Mouse (Mus musculus) c-Kit-positive CD71-positive TER-119-negative erythroid progenitor cells, embryonic 14.5 days (primary cell): ENCODE data around the gene Prkcb.

ENCODE experiments used
- DNase-seq: peaks from one replicate; pipeline ENCODE4 v3.0.0-alpha.2; 2013; ENCODE audit warnings: low read depth

The Prkcb gene

GRCm38 (mm10) chr7:122467831-122468230 is 179.3 kb downstream of the Prkcb start:
- no peak for DNase-seq

GRCm38 (mm10) chr7:122470370-122471280 is 182.1 kb downstream of the Prkcb start:
- peak; percentile 23 for DNase-seq

DNA sequence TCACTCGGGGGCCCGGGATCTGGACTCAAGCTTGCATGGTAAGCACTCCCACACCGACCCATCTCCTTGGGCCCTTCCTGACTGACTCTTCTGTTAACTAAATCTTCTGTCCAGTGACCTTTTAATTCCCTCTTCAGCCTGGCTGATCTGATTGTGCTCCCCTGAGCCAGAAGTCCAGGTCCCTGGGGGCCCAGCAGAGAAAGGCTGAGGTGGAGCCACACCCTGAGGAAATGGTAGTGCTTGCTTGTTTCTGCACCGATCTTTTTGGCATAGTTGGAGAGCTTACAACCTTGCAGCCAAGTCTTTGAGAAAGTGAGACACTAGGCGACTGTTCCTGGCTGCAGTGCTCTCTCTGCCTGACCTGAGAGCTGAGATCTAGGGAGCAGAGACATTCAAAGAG is 183.7 kb downstream of the Prkcb start:
- no peak for DNase-seq

- DNase-seq = no peak
Measured at GRCm38 (mm10) chr7:122475038-122475437, 186.5 kb downstream of the Prkcb start.

GRCm38 (mm10) chr7:122476697-122477096 is 188.1 kb downstream of the Prkcb start:
- no peak for DNase-seq

GRCm38 (mm10) chr7:122477118-122477517 is 188.6 kb downstream of the Prkcb start:
- DNase-seq = no peak

DNA sequence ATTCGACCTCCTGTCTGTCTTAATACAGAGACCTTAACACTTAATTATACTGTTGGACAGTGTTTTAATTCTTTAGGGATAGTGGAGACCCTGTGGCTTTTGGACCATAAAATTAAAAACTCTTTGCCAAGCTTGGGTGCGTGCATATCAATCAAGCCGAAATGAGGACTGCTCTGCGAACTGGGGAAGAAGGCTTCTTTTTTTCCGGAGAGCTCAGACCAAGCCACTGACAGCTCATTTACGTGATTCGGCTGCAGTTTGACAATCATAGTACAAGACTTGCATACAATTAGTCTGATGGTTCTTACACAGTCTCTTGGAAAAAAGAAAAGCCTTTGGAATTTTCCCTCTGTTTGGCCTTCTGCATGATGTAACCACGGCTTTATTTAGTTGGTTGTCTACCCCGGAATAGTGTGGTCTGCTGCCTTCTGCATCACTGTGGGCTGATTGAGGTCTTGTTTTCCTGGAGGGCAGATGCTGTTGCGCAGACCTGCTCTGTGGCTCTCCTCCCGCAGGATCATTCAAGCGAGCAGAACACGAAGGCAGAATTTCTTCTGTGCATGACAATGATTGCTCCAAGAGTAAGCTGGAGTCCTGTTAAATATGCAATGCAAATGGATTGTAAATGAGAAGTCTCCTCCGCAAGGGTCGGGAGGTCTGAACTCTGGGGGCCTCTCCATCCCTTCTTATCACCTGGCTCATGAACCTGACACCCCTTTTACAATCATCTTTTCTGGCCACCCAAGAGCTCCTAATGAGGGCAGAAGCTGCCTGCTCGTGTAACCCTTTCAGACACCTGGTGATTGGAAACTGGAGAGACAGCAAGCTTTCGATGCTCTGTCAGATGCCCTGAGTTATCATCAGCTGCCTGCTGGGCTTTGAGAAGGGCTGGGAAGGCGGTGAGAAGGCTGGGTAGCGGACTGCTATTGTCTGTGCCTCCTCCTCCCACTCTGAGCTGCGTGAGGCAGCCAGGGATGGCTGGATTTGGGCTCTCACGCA is 189.3 kb downstream of the Prkcb start:
- no peak for DNase-seq

DNA sequence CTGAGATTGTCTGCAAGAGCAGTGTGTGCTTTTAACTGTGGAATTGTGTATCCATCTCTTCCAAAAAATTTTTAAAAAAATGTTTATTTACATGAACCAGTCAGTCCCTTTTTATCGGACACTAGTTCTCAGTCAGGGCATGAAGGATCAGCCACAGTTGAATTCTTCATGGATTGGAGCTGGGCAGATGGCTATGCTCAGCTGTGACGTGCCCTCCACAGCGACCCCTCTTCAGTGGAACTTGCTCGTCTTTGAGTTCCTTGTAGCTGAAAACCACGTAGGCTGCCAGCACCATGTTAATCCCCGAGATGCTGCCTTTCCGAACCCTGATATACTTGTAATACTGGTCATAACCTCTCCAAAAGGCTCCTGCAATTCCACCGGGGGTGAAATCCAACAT is 195.4 kb downstream of the Prkcb start:
- no peak for DNase-seq

DNA sequence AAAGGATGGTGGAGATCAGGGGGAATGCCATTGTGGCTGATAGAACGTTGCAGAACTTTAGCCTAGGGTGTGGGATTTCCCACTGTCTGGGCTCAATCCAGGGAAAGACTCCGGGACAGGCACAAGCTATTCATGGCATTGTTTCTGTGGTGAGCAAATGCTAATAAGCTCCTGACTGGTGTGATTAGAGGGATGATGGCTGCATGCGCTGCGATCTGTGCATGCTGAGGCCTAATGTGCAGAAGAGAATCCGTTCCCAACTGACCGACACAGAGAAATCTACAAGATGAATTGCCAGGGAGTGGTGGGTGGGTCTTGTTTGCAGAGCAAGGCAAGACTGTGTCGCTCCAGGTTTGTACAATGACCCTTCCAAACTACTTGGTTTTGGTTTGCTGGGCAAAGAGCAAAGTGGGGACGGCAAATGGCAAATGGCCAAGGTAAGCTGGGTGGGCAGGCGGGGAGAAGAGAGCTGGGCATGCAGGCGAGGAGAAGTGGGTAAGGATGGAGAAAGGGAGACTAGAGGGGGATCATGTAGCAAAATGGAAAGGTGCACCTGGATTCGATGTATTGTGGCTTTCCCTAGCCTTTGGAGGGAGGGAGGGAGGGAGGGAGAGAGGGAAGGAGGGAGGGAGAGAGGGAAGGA is 199.5 kb downstream of the Prkcb start:
- DNase-seq = no peak

DNA sequence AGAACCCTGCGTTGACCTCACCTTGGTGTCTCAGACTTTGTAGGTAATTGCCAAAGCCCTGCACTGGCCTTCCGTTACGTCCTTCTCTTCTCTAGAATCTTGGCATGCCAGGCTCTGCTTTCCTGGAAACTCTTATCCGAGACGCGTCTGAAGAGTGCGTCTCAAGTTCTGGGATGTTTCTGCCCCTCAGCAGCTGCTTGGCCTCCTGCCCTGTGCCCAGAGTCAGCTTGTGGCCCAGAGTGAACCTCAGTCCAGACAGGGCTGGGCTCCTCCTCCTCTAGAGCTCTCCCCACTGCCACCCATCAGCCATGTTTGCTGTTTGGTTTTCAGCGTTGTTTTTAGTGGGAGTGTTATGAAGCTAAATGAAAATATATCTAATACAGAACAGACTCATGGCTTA is 203.5 kb downstream of the Prkcb start:
- no peak for DNase-seq

GRCm38 (mm10) chr7:122492936-122493335 is 204.4 kb downstream of the Prkcb start:
- no peak for DNase-seq

DNA sequence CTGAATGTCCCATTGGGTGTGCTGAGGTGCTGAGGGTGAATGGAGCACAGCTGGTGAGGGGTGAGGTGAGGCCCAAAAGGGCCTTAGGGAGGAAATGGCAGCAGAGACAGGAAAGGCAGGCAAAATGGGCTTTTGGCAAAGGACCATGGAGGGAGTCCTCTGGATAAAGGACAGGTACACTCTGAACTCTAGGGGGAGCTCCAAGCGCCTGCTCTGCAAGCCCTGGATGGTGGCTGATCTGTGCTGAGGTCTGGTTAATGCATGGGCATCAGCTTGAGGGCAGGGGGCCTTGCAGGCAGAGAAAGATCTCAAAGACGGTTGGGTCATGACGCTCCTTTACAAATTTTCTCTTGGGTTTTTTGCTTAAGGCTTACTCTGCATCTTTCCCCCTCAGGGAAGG is 205.5 kb downstream of the Prkcb start:
- no peak for DNase-seq

DNA sequence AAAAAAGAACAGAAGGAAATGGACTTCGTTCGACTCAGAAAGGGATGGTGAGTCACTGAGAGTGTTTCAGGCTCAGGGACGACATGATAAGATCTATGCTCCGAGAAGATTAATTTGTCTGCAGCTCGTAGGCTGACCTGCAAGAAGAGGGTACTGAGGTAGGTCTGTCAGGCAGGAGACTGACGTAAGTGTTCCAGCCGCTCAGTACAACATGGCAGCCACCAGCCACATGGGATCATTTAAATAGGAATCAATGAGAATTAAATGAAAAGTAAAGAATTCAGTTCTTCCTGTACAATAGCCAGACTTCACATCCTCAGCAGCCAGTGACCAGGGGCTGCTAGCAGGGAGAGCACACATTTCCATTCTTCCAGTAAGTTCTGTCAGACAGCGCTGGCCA is 209.0 kb downstream of the Prkcb start:
- no peak for DNase-seq

DNA sequence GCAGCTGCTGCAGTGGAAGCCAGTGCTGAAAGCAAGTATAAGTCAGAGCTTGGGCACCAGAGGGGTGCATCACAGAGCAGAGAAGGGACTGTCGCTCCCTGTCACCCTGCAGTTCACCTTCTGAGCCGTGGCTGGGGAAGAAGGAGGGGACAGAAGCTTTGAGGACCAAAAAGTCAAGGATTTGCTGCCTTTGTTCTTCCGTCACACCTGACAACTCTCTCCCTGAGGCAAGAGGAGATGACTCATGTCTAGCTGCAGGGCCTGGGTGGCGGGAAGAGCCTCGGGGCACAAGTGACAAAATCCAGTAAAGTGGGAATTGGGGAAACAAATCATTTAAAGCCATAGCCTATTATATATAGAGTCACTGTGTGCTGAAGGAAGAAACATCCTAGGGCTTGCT is 209.9 kb downstream of the Prkcb start:
- no peak for DNase-seq

DNA sequence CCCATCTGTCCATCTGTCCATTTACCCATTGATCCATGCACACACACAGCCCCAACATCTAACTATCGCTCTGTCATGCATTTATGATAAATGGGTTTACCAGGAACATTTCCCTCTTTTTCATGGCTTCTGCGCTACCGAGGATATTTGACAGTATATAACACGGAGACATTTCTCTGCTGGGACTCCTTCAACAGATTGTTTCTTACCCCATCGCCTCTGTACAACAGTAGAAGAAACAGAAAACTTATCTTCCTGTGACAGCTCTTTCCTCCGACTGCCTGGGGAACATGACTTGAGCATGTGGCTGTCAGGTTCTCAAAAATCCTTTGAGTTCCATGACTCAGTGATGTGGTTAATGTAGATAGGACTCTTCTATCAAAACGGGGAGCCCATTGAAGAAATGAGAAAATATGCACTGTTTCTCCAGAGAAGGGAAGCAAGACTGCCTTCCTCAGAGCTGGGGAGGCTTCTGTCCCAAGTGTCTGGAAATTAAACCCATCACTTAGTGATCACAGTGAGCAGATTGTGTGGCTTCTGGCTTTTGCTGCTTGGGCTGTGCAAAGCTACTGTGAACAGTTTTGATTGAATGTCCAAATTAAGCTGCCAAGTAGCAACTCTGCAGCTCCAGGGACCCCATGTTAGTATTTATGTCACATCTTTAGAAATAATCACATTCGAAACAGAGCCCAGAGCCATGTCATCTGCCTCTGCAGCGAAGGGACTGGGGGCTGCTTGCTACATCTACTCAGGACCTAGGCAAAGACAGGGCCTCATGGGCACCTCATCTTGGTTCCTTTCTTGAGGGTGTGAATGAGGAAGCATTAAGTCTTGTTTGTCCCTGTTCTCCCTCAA is 211.4 kb downstream of the Prkcb start:
- no peak for DNase-seq

GRCm38 (mm10) chr7:122506467-122506866 is 217.9 kb downstream of the Prkcb start:
- DNase-seq = no peak

DNA sequence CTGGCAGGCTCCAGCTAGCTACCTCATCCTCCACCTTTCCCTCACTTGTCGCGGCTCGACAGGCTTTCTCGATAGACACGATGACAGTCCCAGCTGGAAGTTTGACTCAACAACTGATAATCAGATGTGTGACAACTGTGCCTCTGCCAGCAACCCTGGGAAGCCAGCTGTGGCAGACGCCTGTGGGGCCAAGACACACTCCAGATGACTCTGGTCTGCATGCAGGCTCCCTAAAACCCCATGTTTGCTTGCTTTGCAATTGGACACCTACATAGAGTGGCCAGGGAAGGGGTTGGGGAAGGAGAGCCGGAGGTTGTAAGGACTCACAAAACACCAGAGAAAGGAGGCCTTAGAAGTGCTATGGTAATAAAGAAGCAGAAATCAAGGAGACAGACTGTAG is 221.4 kb downstream of the Prkcb start:
- DNase-seq = no peak

DNA sequence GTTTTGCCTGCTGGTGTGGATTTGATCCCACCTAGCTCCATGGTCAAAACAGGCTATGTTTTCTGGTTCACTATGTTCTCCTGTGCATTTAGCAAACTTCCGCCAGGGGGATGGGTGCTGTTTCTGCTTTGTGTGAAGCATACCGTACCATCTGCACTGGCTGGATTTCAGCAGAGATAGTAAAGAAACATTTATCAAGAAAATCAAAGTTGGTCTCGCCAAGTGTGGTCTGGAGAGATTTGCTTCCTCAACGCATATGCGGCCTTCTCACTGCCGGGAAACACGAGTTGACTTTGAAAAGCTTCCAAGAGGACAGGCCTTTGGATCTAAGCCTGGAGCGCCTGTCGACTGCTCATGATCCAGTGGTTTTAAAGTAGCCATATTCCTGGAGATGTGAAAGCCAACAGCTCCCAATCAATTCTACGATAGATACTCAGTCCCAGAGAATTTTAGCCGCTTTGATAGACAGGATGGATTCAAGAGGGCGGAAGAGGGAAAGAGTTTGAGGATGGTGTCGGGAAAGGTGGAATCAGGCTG is 223.9 kb downstream of the Prkcb start:
- DNase-seq = no peak

- DNase-seq = no peak
Measured at GRCm38 (mm10) chr7:122520850-122521638, 232.5 kb downstream of the Prkcb start.

GRCm38 (mm10) chr7:122528201-122528600 is 239.7 kb downstream of the Prkcb start:
- DNase-seq = no peak
